In genomic region chr11:19369152-19369551, GRCm38 (mm10) we compare ENCODE assay signal across 26 mouse cellular contexts.
DNase-seq lines count a peak whose midpoint lies in the region; ATAC-seq and TF ChIP-seq lines count a peak whose summit lies in the region.
"Had no signal": no experiment of that assay in that cellular context is flagged by ENCODE, and none has a peak within 500 bp of the region (broad histone marks: within the 10 kb centered on the region; RNA-seq: fewer than 3 reads in every experiment).

No protein-coding gene starts in this region.

- ATAC-seq in lung, postnatal 0 days, result no peak
- peak; percentile 73 for ATAC-seq in megakaryocyte progenitor cell, adult 5-6 weeks (replicated peaks; ENCODE audit: poor library complexity)
- ATAC-seq: forebrain, embryonic 14.5 days; forebrain, postnatal 0 days; hindbrain, embryonic 16.5 days had no signal

- H3K36me3 ChIP-seq in lung, postnatal 0 days (ENCODE audit: insufficient read depth, low read length), result no peaks in the 10 kb centered on the region
- no peaks in the 10 kb centered on the region for H3K36me3 ChIP-seq in limb, embryonic 10.5 days
- H3K36me3 ChIP-seq: embryonic facial prominence, embryonic 12.5 days; embryonic facial prominence, embryonic 15.5 days; G1E; heart, embryonic 12.5 days; heart, embryonic 15.5 days; hindbrain, embryonic 10.5 days; hindbrain, embryonic 13.5 days had no signal

- DNase-seq in heart, adult 11 months, result peak; percentile 67
- DNase-seq in heart, adult 18-20 months, result no peak
- DNase-seq in lung, postnatal 0 days (ENCODE audit: low spot score), result peak; percentile 19
- no peak for DNase-seq in lung, postnatal 10 days
- no peak for DNase-seq in limb, embryonic 10.5 days (ENCODE audit: low spot score)
- no peak for DNase-seq in retina, postnatal 1 day
- DNase-seq: adrenal gland, adult 2 months; adrenal gland, postnatal 14 days; cerebellum, adult 11-12 months; cerebellum, adult 9-10 months; cerebellum, postnatal 14 days; forebrain, postnatal 0 days; gastrocnemius, adult 2 months; gastrocnemius, postnatal 25 days; heart, postnatal 10 days; heart, postnatal 36 days had no signal

- H3K4me3 ChIP-seq in lung, postnatal 0 days (ENCODE audit: low read depth, low read length), result no peak overlapping the region
- no peak overlapping the region for H3K4me3 ChIP-seq in limb, embryonic 10.5 days
- H3K4me3 ChIP-seq: embryonic facial prominence, embryonic 12.5 days; embryonic facial prominence, embryonic 15.5 days; gastrocnemius, adult 2 months; heart, embryonic 12.5 days; heart, embryonic 15.5 days; hindbrain, embryonic 10.5 days; hindbrain, embryonic 13.5 days had no signal

- WGBS in lung, postnatal 0 days, result 38% methylated on average over 1 of the region's 1 CpGs
- 69% methylated on average over 1 of the region's 1 CpGs for WGBS in limb, embryonic 10.5 days

- no peak overlapping the region for H3K4me2 ChIP-seq in lung, postnatal 0 days (replicated peaks; ENCODE audit: low read depth, low read length)
- H3K4me2 ChIP-seq: embryonic facial prominence, embryonic 12.5 days; embryonic facial prominence, embryonic 15.5 days; heart, embryonic 12.5 days; heart, embryonic 15.5 days; hindbrain, embryonic 13.5 days had no signal

- H3K27ac ChIP-seq in lung, postnatal 0 days (ENCODE audit: low read length), result no peak overlapping the region
- no peak overlapping the region for H3K27ac ChIP-seq in limb, embryonic 10.5 days
- H3K27ac ChIP-seq: embryonic facial prominence, embryonic 12.5 days; embryonic facial prominence, embryonic 15.5 days; gastrocnemius, adult 2 months; heart, embryonic 15.5 days; hindbrain, embryonic 10.5 days; hindbrain, embryonic 13.5 days had no signal

- no peak for TF ChIP-seq EP300 in lung, postnatal 0 days (IDR thresholded peaks at IDR 0.05)

- H3K9me3 ChIP-seq in lung, postnatal 0 days (ENCODE audit: low read length), result no peaks in the 10 kb centered on the region
- no peaks in the 10 kb centered on the region for H3K9me3 ChIP-seq in limb, embryonic 10.5 days (replicated peaks)
- H3K9me3 ChIP-seq: embryonic facial prominence, embryonic 12.5 days; embryonic facial prominence, embryonic 15.5 days; G1E; heart, embryonic 12.5 days; heart, embryonic 15.5 days; hindbrain, embryonic 10.5 days; hindbrain, embryonic 13.5 days had no signal

- no peak overlapping the region for H3K9ac ChIP-seq in lung, postnatal 0 days (replicated peaks; ENCODE audit: low read depth)
- H3K9ac ChIP-seq: embryonic facial prominence, embryonic 12.5 days; embryonic facial prominence, embryonic 15.5 days; forebrain, postnatal 0 days; heart, embryonic 12.5 days; heart, embryonic 15.5 days; hindbrain, embryonic 13.5 days had no signal

- no peaks in the 10 kb centered on the region for H3K27me3 ChIP-seq in lung, postnatal 0 days (replicated peaks; ENCODE audit: insufficient read depth, low read length)
- no peaks in the 10 kb centered on the region for H3K27me3 ChIP-seq in limb, embryonic 10.5 days (ENCODE audit: low read depth, poor library complexity, severe bottlenecking)
- H3K27me3 ChIP-seq: embryonic facial prominence, embryonic 12.5 days; embryonic facial prominence, embryonic 15.5 days; heart, embryonic 12.5 days; heart, embryonic 15.5 days; hindbrain, embryonic 13.5 days had no signal

- no peaks in the 10 kb centered on the region for H3K4me1 ChIP-seq in lung, postnatal 0 days (ENCODE audit: insufficient read depth, low read depth, low read length)
- H3K4me1 ChIP-seq in limb, embryonic 10.5 days, result 0 out of 2 replicates have a peak, but pooled peaks cover 5% of the 10 kb centered on the region
- H3K4me1 ChIP-seq: embryonic facial prominence, embryonic 12.5 days; embryonic facial prominence, embryonic 15.5 days; hindbrain, embryonic 13.5 days had no signal

- no peak for TF ChIP-seq CTCF in lung, postnatal 0 days (IDR thresholded peaks at IDR 0.05)

Comparison
In these comparisons a context has a peak if more than half of its experiments do, and no peak if none do; other contexts are left out.
1. DNase-seq: peak in heart, adult 11 months (single experiment) and lung, postnatal 0 days (single experiment); none in heart, adult 18-20 months (0 of 2), lung, postnatal 10 days (single experiment), limb, embryonic 10.5 days (single experiment) and retina, postnatal 1 day (single experiment).